Mouse (Mus musculus) myocyte (in vitro differentiated cells): ENCODE measurements around the gene Col17a1.

Experiments used
- CEBPB ChIP-seq: IDR thresholded peaks from 2 replicates; pipeline ENCODE4 v1.6.1; 2011; ENCODE audit warnings: mild to moderate bottlenecking, moderate library complexity; ENCODE audit not compliant: poor library complexity, insufficient read depth, severe bottlenecking
- E2F4 ChIP-seq: IDR thresholded peaks from one replicate; pipeline ENCODE4 v1.6.1; 2011; ENCODE audit warnings: mild to moderate bottlenecking, control low read depth, moderate library complexity; ENCODE audit not compliant: insufficient read depth
- MAX ChIP-seq: IDR thresholded peaks from one replicate; pipeline ENCODE4 v1.6.1; 2011; ENCODE audit warnings: low read depth, mild to moderate bottlenecking, control low read depth
- MYOD1 ChIP-seq, 3 experiments: IDR thresholded peaks; one replicate each; pipeline ENCODE4 v1.6.1; 2011; ENCODE audit warnings: control low read depth in 2 of 3, low read depth in 2 of 3, mild to moderate bottlenecking in 2 of 3, moderate library complexity in 1 of 3; ENCODE audit not compliant: insufficient read length in 2 of 3, control insufficient read depth in 1 of 3
- MYOG ChIP-seq, 3 experiments: IDR thresholded peaks; one replicate each; pipeline ENCODE4 v1.6.1; 2011; ENCODE audit warnings: control low read depth in 2 of 3, low read depth in 2 of 3, mild to moderate bottlenecking in 2 of 3; ENCODE audit not compliant: insufficient read length in 2 of 3, control insufficient read depth in 1 of 3, insufficient read depth in 1 of 3
- POLR2A ChIP-seq: IDR thresholded peaks from one replicate; pipeline ENCODE4 v1.6.1; 2011; ENCODE audit warnings: low read depth, mild to moderate bottlenecking, control low read depth, moderate library complexity; ENCODE audit not compliant: insufficient read length
- POLR2AphosphoS2 ChIP-seq: IDR thresholded peaks from one replicate; pipeline ENCODE4 v1.6.1; 2011; ENCODE audit warnings: low read depth, control low read depth; ENCODE audit not compliant: insufficient read length
- TCF3 ChIP-seq: IDR thresholded peaks from one replicate; pipeline ENCODE4 v1.6.1; 2011; ENCODE audit warnings: low read depth, control low read depth; ENCODE audit not compliant: insufficient read length
- USF1 ChIP-seq: IDR thresholded peaks from one replicate; pipeline ENCODE4 v1.6.1; 2011; ENCODE audit warnings: low read depth, mild to moderate bottlenecking, control low read depth, moderate library complexity

DNA sequence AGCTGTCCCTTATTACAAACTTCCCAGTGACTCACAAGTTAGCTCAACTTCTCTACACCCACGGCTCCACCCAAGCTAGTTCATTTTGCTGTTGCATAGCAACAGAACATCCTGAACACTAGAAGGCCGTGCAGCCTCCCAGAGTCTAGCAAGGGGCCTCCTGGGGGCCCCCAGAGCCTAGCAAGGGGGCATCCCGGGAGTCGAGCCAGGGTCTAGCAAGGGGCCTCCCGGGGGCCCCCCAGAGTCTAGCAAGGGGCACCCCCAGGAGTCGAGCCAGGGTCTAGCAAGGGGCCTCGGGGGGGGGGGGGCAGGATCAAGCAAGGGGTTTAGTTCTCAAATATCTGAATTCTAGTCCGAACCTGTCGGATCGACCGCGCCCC, 38.8 kb upstream of the Col17a1 start:
- no peak for TF ChIP-seq CEBPB
- TF ChIP-seq POLR2A = no peak
- no peak for TF ChIP-seq TCF3
- TF ChIP-seq USF1 = no peak
- no peak for TF ChIP-seq MAX
- TF ChIP-seq E2F4 = no peak
- no peak for TF ChIP-seq POLR2AphosphoS2
- no peak for TF ChIP-seq MYOD1 (IDR thresholded peaks at IDR 0.05; ENCODE audit: control insufficient read depth in 1 of 3, insufficient read length in 2 of 3, low read depth in 2 of 3)
- no peak for TF ChIP-seq MYOG (IDR thresholded peaks at IDR 0.05; ENCODE audit: control insufficient read depth in 1 of 3, insufficient read depth in 1 of 3, insufficient read length in 2 of 3, low read depth in 2 of 3)
